Mouse (Mus musculus) hindbrain, embryonic 15.5 days (tissue): ENCODE measurements around the gene Fam186b. TPM values are rescaled to one million over a fixed set of nuclear protein-coding genes. Genes with fewer than 3 reads are reported as not detected.

Experiments
- ATAC-seq: fragments of 200-750 bp; cut with Nextera tagmentation; 2 replicates; pipeline ENCODE4 v1.8.0; 2017; ENCODE audit warnings: low read depth, moderate number of reproducible peaks, moderate TSS enrichment; ENCODE audit not compliant: low FRiP score
- H3K27ac ChIP-seq: fragments of 300-500 bp; sonication (generic); replicated peaks from 2 replicates; pipeline ENCODE4 v1.5.1; 2015; ENCODE audit warnings: mild to moderate bottlenecking, inconsistent platforms
- H3K27me3 ChIP-seq: fragments of 300-500 bp; sonication (generic); 2 replicates; pipeline ENCODE4 v1.6.1; 2015; ENCODE audit warnings: control low read depth, inconsistent platforms
- H3K36me3 ChIP-seq: fragments of 300-500 bp; sonication (generic); 2 replicates; pipeline ENCODE4 v1.6.1; 2015; ENCODE audit warnings: control low read depth, inconsistent platforms
- H3K4me1 ChIP-seq: fragments of 300-500 bp; sonication (generic); replicated peaks from 2 replicates; pipeline ENCODE4 v1.6.1; 2015; ENCODE audit warnings: control low read depth, inconsistent platforms
- H3K4me2 ChIP-seq: fragments of 300-500 bp; sonication (generic); 2 replicates; pipeline ENCODE4 v1.6.1; 2015; ENCODE audit warnings: moderate library complexity, mild to moderate bottlenecking, inconsistent platforms
- H3K4me3 ChIP-seq: fragments of 300-500 bp; sonication (generic); 2 replicates; pipeline ENCODE4 v1.5.1; 2015; ENCODE audit warnings: mild to moderate bottlenecking, inconsistent platforms
- H3K9ac ChIP-seq: fragments of 300-500 bp; sonication (generic); 2 replicates; pipeline ENCODE4 v1.6.1; 2015; ENCODE audit warnings: inconsistent platforms
- H3K9me3 ChIP-seq: fragments of 300-500 bp; sonication (generic); 2 replicates; pipeline ENCODE4 v1.6.1; 2016; ENCODE audit warnings: control low read depth, inconsistent platforms
- WGBS: fragments of 180-500 bp; shearing (Covaris S2); methylation state at CpG from one replicate; pipeline ENCODE4 v1.1.7; 2015; 5-methylcytosine and 5-hydroxymethylcytosine counted together
- polyA plus RNA-seq: library from polyadenylated mRNA; unstranded; fragments of >200 nt; fragmentation: Nextera tagmentation; extraction: Ambion mirVana; gene quantifications from 2 replicates; pipeline ENCODE4 v1.2.1, GENCODE M21; 2015

The Fam186b gene
- polyA plus RNA-seq, 1 experiment from 2014 or later: 0.86 TPM

- no peak overlapping the region for H3K9ac ChIP-seq
- ATAC-seq: no peak
- H3K4me2 ChIP-seq: no peak overlapping the region
- no peak overlapping the region for H3K4me3 ChIP-seq
- WGBS: 56% methylated on average over 12 of the region's 12 CpGs
- H3K36me3 ChIP-seq: no peaks in the 10 kb centered on the region
- H3K27ac ChIP-seq: no peak overlapping the region
- H3K27me3 ChIP-seq: 0 out of 2 replicates have a peak, but pooled peaks cover 10% of the 10 kb centered on the region
- H3K4me1 ChIP-seq: no peaks in the 10 kb centered on the region
- H3K9me3 ChIP-seq: no peaks in the 10 kb centered on the region
Measured at GRCm38 (mm10) chr15:99234326-99235010, 61.2 kb downstream of the Fam186b start.

GRCm38 (mm10) chr15:99233719-99234118, 62.0 kb downstream of the Fam186b start:
- ATAC-seq: no peak
- H3K4me3 ChIP-seq: no peak overlapping the region
- H3K9ac ChIP-seq: no peak overlapping the region
- H3K4me1 ChIP-seq: no peaks in the 10 kb centered on the region
- H3K27ac ChIP-seq: no peak overlapping the region
- no peak overlapping the region for H3K4me2 ChIP-seq
- H3K27me3 ChIP-seq: peaks cover 16% of the 10 kb centered on the region
- no peaks in the 10 kb centered on the region for H3K9me3 ChIP-seq
- no peaks in the 10 kb centered on the region for H3K36me3 ChIP-seq
- 59% methylated on average over 17 of the region's 17 CpGs for WGBS

- WGBS: 68% methylated on average over 10 of the region's 10 CpGs
- Histone ChIP-seq H3K4me2 (no peak overlapping the region), H3K9me3 (no peaks in the 10 kb centered on the region), H3K27ac (no peak overlapping the region), H3K4me3 (no peak overlapping the region), H3K36me3 (no peaks in the 10 kb centered on the region), H3K27me3 (peaks cover 32% of the 10 kb centered on the region), H3K4me1 (no peaks in the 10 kb centered on the region), H3K9ac (no peak overlapping the region)
- no peak for ATAC-seq
Measured at GRCm38 (mm10) chr15:99231998-99232397, 63.7 kb downstream of the Fam186b start.

- H3K4me3 ChIP-seq: peak overlapping the region; percentile 38; the same call in 1 of the 2 replicates
- no peaks in the 10 kb centered on the region for H3K36me3 ChIP-seq
- H3K4me2 ChIP-seq: peak overlapping the region; percentile 57; the same call in 1 of the 2 replicates
- 16% methylated on average over 14 of the region's 14 CpGs for WGBS
- peaks cover 31% of the 10 kb centered on the region for H3K4me1 ChIP-seq
- no peak for ATAC-seq
- H3K27ac ChIP-seq: no peak overlapping the region
- no peaks in the 10 kb centered on the region for H3K9me3 ChIP-seq
- H3K27me3 ChIP-seq: peaks cover 74% of the 10 kb centered on the region
- no peak overlapping the region for H3K9ac ChIP-seq
Measured at GRCm38 (mm10) chr15:99226090-99226489, 69.6 kb downstream of the Fam186b start.

GRCm38 (mm10) chr15:99225081-99225810, 70.4 kb downstream of the Fam186b start:
- peak overlapping the region; percentile 38 for H3K4me3 ChIP-seq
- no peak overlapping the region for H3K9ac ChIP-seq
- H3K36me3 ChIP-seq: no peaks in the 10 kb centered on the region
- no peak for ATAC-seq
- 1% methylated on average over 22 of the region's 22 CpGs for WGBS
- peak overlapping the region; percentile 57 for H3K4me2 ChIP-seq
- peaks cover 31% of the 10 kb centered on the region for H3K4me1 ChIP-seq
- no peak overlapping the region for H3K27ac ChIP-seq
- H3K9me3 ChIP-seq: no peaks in the 10 kb centered on the region
- peaks cover 80% of the 10 kb centered on the region for H3K27me3 ChIP-seq

GRCm38 (mm10) chr15:99224208-99224911, 71.3 kb downstream of the Fam186b start, which contains the start of gene Kcnh3:
Kcnh3 (plus strand) TSS chr15:99224861.
- ATAC-seq: no peak
- H3K9ac ChIP-seq: peak within 1 kb of the TSS; percentile 23; the same call in 1 of the 2 replicates
- peak within 1 kb of the TSS; percentile 38 for H3K4me3 ChIP-seq

GRCm38 (mm10) chr15:99223585-99224207, 72.0 kb downstream of the Fam186b start:
- Histone ChIP-seq H3K36me3 (no peaks in the 10 kb centered on the region), H3K4me2 (peak overlapping the region; percentile 57), H3K9ac (peak overlapping the region; percentile 18; the same call in 1 of the 2 replicates), H3K9me3 (no peaks in the 10 kb centered on the region), H3K4me1 (peaks cover 31% of the 10 kb centered on the region), H3K27ac (no peak overlapping the region), H3K27me3 (peaks cover 73% of the 10 kb centered on the region), H3K4me3 (peak overlapping the region; percentile 38)
- WGBS: under 1% methylated on average over 42 of the region's 46 CpGs
- ATAC-seq: no peak

More at GRCm38 (mm10) chr15:99224208-99224911, 71.3 kb downstream of the Fam186b start, which contains the start of gene Kcnh3:
- WGBS: 1% methylated on average over 65 of the region's 66 CpGs
- H3K36me3 ChIP-seq: no peaks in the 10 kb centered on the region
- H3K9me3 ChIP-seq: no peaks in the 10 kb centered on the region
- H3K4me1 ChIP-seq: peaks cover 31% of the 10 kb centered on the region
- peak within 1 kb of the TSS; percentile 57 for H3K4me2 ChIP-seq
- peaks cover 79% of the 10 kb centered on the region for H3K27me3 ChIP-seq
- H3K27ac ChIP-seq: no peak within 1 kb of the TSS

- ATAC-seq: no peak
- Histone ChIP-seq H3K9ac (no peak overlapping the region), H3K4me3 (peak overlapping the region; percentile 38), H3K4me1 (peaks cover 31% of the 10 kb centered on the region), H3K27ac (no peak overlapping the region), H3K36me3 (no peaks in the 10 kb centered on the region), H3K27me3 (peaks cover 67% of the 10 kb centered on the region), H3K4me2 (peak overlapping the region; percentile 57), H3K9me3 (no peaks in the 10 kb centered on the region)
- 4% methylated on average over 18 of the region's 18 CpGs for WGBS
Measured at GRCm38 (mm10) chr15:99222794-99223584, 72.7 kb downstream of the Fam186b start.

GRCm38 (mm10) chr15:99221315-99221952, 74.3 kb downstream of the Fam186b start:
- no peak overlapping the region for H3K27ac ChIP-seq
- no peak overlapping the region for H3K4me3 ChIP-seq
- H3K4me1 ChIP-seq: peaks cover 31% of the 10 kb centered on the region
- H3K9ac ChIP-seq: no peak overlapping the region
- peaks cover 52% of the 10 kb centered on the region for H3K27me3 ChIP-seq
- no peak for ATAC-seq
- WGBS: 9% methylated on average over 8 of the region's 8 CpGs
- no peaks in the 10 kb centered on the region for H3K36me3 ChIP-seq
- no peak overlapping the region for H3K4me2 ChIP-seq
- no peaks in the 10 kb centered on the region for H3K9me3 ChIP-seq
